Mouse (Mus musculus) kidney, postnatal 0 days (tissue): ENCODE measurements around the gene Ikzf3. TPM values are rescaled to one million over a fixed set of nuclear protein-coding genes. Genes with fewer than 3 reads are reported as not detected.

Source experiments
- ATAC-seq: fragments of 200-750 bp; cut with Nextera tagmentation; replicated peaks from 2 replicates; pipeline ENCODE4 v1.8.0; 2017; ENCODE audit warnings: low read depth, moderate number of reproducible peaks, moderate TSS enrichment, moderate library complexity; ENCODE audit not compliant: low FRiP score
- DNase-seq: peaks from one replicate; pipeline ENCODE4 v3.0.0-alpha.2; 2016; ENCODE audit warnings: low spot score
- H3K27ac ChIP-seq: fragments of 300-500 bp; sonication (generic); 2 replicates; pipeline ENCODE4 v1.5.1; 2014; ENCODE audit warnings: mild to moderate bottlenecking
- H3K27me3 ChIP-seq: fragments of 300-500 bp; sonication (generic); 2 replicates; pipeline ENCODE4 v1.6.1; 2014; ENCODE audit warnings: low read length, mixed read lengths; ENCODE audit not compliant: insufficient read depth
- H3K36me3 ChIP-seq: fragments of 300-500 bp; sonication (generic); 2 replicates; pipeline ENCODE4 v1.6.1; 2014; ENCODE audit warnings: low read length, mixed read lengths; ENCODE audit not compliant: insufficient read depth
- H3K4me1 ChIP-seq: fragments of 300-500 bp; sonication (generic); replicated peaks from 2 replicates; pipeline ENCODE4 v1.6.1; 2014; ENCODE audit warnings: antibody characterized with exemption, low read length, mixed read lengths; ENCODE audit not compliant: insufficient read depth
- H3K4me2 ChIP-seq: fragments of 300-500 bp; sonication (generic); 2 replicates; pipeline ENCODE4 v1.6.1; 2014; ENCODE audit warnings: mild to moderate bottlenecking, low read length, moderate library complexity, mixed read lengths
- H3K4me3 ChIP-seq: fragments of 300-500 bp; sonication (generic); replicated peaks from 2 replicates; pipeline ENCODE4 v1.5.1; 2014; ENCODE audit warnings: low read depth, low read length
- H3K9ac ChIP-seq: fragments of 300-500 bp; sonication (generic); 2 replicates; pipeline ENCODE4 v1.6.1; 2014; ENCODE audit warnings: low read depth, low read length
- H3K9me3 ChIP-seq: fragments of 300-500 bp; sonication (generic); replicated peaks from 2 replicates; pipeline ENCODE4 v1.6.1; 2016; ENCODE audit warnings: low read length, inconsistent platforms, mixed read lengths
- CTCF ChIP-seq: IDR thresholded peaks from 2 replicates; pipeline ENCODE4 v1.5.1; 2016; ENCODE audit warnings: antibody characterized with exemption, low read depth, mild to moderate bottlenecking, moderate library complexity
- WGBS: fragments of 180-500 bp; shearing (Covaris S2); extraction: QIAGEN DNeasy Blood & Tissue Kit; methylation state at CpG from one replicate; pipeline ENCODE4 v1.1.7; 2014; 5-methylcytosine and 5-hydroxymethylcytosine counted together
- polyA plus RNA-seq: library from polyadenylated mRNA; unstranded; fragments of >200 nt; fragmentation: Nextera tagmentation; extraction: Ambion mirVana; gene quantifications from 2 replicates; pipeline ENCODE4 v1.2.1, GENCODE M21; 2015

The Ikzf3 gene
- polyA plus RNA-seq, 1 experiment from 2014 or later: 0.29 TPM

DNA sequence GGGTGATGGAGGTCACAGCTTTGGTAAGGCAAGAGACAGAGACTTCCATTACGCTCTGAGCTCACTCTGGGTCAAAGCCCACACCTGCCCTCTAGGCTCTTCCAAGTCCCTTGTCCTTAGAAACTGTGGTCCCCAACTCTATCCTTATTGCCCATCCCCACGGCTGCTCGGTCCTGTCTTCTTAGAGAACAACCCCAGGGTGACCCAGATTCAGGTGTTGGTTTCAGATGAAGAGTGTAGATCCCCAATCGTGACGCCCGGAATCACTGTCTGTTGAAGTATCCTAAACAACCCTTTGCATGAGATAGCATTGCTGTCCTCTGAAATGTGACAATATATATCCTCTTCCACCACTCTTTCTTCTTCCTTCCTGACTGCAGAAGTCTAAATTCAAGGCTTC is 83.6 kb downstream of the Ikzf3 start:
- no peak for DNase-seq
- ATAC-seq: no peak
- 91% methylated on average over 6 of the region's 6 CpGs for WGBS
- no peaks in the 10 kb centered on the region for H3K9me3 ChIP-seq
- no peak overlapping the region for H3K4me2 ChIP-seq
- H3K36me3 ChIP-seq: no peaks in the 10 kb centered on the region
- no peaks in the 10 kb centered on the region for H3K4me1 ChIP-seq
- H3K9ac ChIP-seq: no peak overlapping the region
- no peak for TF ChIP-seq CTCF
- H3K27me3 ChIP-seq: no peaks in the 10 kb centered on the region; the same call in 1 of the 2 replicates
- no peak overlapping the region for H3K27ac ChIP-seq
- no peak overlapping the region for H3K4me3 ChIP-seq

DNA sequence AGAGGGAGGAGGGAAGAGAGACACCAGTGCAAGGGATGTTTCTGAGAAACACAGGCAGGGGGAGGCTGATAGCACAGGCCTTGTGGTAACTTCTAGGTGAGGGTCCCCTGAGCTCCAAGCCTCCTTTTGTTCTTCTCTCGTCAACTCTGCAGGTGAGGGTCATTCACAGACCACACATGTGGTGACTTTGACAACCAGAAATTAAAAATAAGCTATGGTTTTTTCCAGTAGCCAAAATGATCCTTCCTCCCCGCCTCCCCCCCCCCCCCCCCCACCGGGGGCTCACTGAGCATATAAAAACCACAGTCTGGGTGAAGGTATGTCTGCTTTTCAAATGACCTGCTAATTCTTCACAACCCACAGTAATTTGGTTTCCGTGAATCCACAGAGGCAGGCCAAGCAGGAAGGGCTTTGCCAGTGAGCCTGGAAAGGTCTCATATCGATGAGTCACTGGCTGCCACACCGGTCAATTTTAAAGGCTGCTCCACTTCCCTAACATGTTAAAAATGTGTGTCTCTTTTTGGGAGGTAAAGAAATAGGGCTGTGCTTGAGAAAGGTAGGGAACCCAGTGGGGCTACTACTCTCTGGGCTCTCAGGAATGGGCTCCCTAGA is 84.6 kb downstream of the Ikzf3 start:
- H3K9me3 ChIP-seq: no peaks in the 10 kb centered on the region
- DNase-seq: no peak
- ATAC-seq: no peak

DNA sequence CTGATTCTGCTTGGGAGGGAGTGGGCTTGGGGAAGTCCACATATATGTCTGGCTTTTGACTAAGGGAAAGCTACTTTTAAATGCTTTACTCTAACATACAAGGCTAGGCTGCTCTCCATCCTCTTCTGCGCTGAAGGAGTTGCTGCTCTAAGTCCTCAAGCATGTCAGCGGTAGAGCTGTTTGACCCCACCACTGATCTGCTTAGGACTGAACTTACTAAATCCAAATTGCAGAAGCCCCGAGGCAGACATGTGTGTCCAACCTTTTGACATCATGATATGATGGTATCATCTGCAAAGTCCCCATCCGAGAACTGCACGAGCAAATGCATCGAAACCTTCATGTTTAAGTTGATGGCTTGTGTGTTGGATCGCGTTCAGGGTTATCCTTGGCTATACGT is 86.0 kb downstream of the Ikzf3 start:
- no peak for TF ChIP-seq CTCF

More for the DNA sequence above, 84.6 kb downstream of the Ikzf3 start:
- no peak overlapping the region for H3K4me2 ChIP-seq
- no peaks in the 10 kb centered on the region; the same call in 1 of the 2 replicates for H3K27me3 ChIP-seq
- no peak overlapping the region for H3K9ac ChIP-seq
- H3K4me1 ChIP-seq: no peaks in the 10 kb centered on the region
- WGBS: 49% methylated on average over 6 of the region's 6 CpGs
- no peaks in the 10 kb centered on the region for H3K36me3 ChIP-seq
- H3K4me3 ChIP-seq: no peak overlapping the region
- no peak overlapping the region for H3K27ac ChIP-seq
- TF ChIP-seq CTCF: no peak

DNA sequence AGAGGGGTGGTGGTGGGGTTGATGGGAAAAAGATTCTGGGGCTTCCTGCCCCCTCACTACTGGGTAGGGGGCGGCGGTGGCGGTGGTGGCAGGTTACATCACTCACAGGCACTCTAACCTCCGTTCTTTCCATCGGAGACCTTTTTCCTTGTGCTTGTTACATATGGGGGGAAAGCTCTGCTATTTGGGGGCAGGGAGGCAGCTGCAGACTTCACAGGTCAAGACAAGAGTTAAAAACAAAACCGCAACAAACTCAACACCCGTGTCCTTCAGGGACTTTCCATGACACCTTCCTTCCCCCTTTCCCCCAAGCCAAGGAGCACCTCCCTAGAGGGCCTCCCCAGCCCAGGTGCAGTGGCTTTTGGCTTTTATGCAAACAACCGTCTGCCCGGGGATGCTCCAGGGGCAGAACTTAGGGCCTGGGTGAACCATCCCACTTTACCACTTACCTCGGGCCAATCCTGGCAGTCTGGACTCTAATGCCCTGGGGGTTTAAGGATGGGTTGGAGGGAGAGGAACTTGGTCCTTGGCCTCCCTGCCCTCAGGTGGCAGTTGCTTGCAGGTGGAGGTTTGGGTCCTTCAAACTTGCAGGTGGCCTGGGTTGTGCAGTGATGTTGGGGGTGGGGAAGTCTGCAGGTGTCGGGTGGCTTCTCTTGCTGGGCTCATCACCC is 86.6 kb downstream of the Ikzf3 start:
- H3K36me3 ChIP-seq: peaks cover 6% of the 10 kb centered on the region; the same call in 1 of the 2 replicates
- H3K4me3 ChIP-seq: no peak overlapping the region
- no peak overlapping the region for H3K9ac ChIP-seq
- no peaks in the 10 kb centered on the region for H3K4me1 ChIP-seq
- ATAC-seq (no peak), DNase-seq (no peak)
- no peak for TF ChIP-seq CTCF
- H3K27me3 ChIP-seq: no peaks in the 10 kb centered on the region; the same call in 1 of the 2 replicates
- 24% methylated on average over 11 of the region's 11 CpGs for WGBS
- no peak overlapping the region for H3K27ac ChIP-seq
- no peak overlapping the region for H3K4me2 ChIP-seq
- H3K9me3 ChIP-seq: no peaks in the 10 kb centered on the region

More for the DNA sequence above, 86.0 kb downstream of the Ikzf3 start:
- no peak overlapping the region for H3K9ac ChIP-seq
- 0 out of 2 replicates have a peak, but pooled peaks cover 3% of the 10 kb centered on the region for H3K36me3 ChIP-seq
- no peak for DNase-seq
- H3K9me3 ChIP-seq: no peaks in the 10 kb centered on the region
- no peak overlapping the region for H3K4me3 ChIP-seq
- 85% methylated on average over 9 of the region's 9 CpGs for WGBS
- no peaks in the 10 kb centered on the region for H3K4me1 ChIP-seq
- H3K4me2 ChIP-seq: no peak overlapping the region
- H3K27me3 ChIP-seq: no peaks in the 10 kb centered on the region; the same call in 1 of the 2 replicates
- ATAC-seq: no peak
- H3K27ac ChIP-seq: no peak overlapping the region

DNA sequence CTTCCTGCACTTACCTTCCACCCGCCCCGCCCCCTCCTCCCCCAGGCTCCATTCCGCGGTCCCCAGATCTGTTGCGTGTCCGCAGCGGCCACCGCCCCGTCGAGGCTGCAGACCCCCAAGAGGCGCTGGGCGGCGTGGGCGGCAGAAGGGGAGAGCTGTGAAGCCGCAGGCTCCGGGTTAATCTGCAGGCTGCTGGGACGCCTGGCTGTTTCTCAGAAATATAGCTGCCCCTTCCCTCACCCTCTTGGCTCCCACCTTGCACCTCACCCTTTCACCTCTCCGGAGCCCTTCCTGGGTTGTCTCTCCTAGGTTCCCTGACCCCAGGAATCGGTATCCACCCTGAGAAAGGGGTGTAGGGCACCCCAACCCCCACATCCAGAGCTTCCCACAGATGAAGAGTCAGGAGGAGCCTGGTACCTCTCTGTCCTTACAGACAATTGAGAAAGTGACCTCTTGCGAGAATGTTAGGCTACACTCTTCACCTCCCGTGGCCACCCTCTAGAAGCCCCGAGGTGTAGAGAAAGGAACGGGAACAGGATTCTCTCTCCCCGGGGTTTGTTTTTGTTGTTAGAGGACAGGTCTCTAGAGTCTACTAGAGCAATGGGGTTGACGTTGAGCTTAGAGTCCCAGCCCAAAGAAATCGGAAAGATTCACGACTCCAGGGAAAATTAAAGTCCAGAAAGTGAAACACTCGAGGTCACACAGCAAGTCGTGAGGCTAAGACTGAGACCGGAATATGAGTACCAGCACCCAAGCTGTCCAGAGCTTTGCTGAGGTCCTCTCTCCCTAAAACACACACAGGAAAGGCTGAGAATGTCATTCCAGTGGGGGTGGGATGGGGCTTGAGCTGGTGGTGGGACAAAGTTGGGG is 87.5 kb downstream of the Ikzf3 start:
- H3K27me3 ChIP-seq: no peaks in the 10 kb centered on the region; the same call in 1 of the 2 replicates
- TF ChIP-seq CTCF: no peak
- H3K36me3 ChIP-seq: peaks cover 6% of the 10 kb centered on the region; the same call in 1 of the 2 replicates
- peak overlapping the region; percentile 50; the same call in 1 of the 2 replicates for H3K9ac ChIP-seq
- DNase-seq (peak; percentile 28), ATAC-seq (no peak)
- no peak overlapping the region for H3K27ac ChIP-seq
- peak overlapping the region; percentile 82 for H3K4me2 ChIP-seq
- no peaks in the 10 kb centered on the region for H3K4me1 ChIP-seq
- 4% methylated on average over 25 of the region's 30 CpGs for WGBS
- peak overlapping the region; percentile 52 for H3K4me3 ChIP-seq
- H3K9me3 ChIP-seq: no peaks in the 10 kb centered on the region
